Mouse (Mus musculus) C2C12 (cell line): Measurements from ENCODE around the gene Mzf1.

Experiments
- CEBPB ChIP-seq: IDR thresholded peaks from one replicate; pipeline ENCODE4 v1.6.1; 2011; ENCODE audit warnings: low read depth, mild to moderate bottlenecking, control low read depth, moderate library complexity
- CTCF ChIP-seq: IDR thresholded peaks from one replicate; pipeline ENCODE4 v1.5.1; 2011; ENCODE audit not compliant: control insufficient read depth, insufficient read depth, insufficient read length
- MAX ChIP-seq: IDR thresholded peaks from one replicate; pipeline ENCODE4 v1.6.1; 2011; ENCODE audit warnings: mild to moderate bottlenecking, control low read depth
- MYOD1 ChIP-seq: IDR thresholded peaks from one replicate; pipeline ENCODE4 v1.6.1; 2011; ENCODE audit warnings: low read depth; ENCODE audit not compliant: control insufficient read depth, insufficient read length
- MYOG ChIP-seq: IDR thresholded peaks from one replicate; pipeline ENCODE4 v1.6.1; 2011; ENCODE audit not compliant: control insufficient read depth, insufficient read length; ENCODE audit errors: extremely low read depth
- USF1 ChIP-seq: IDR thresholded peaks from one replicate; pipeline ENCODE4 v1.6.1; 2011; ENCODE audit warnings: low read depth, mild to moderate bottlenecking, control low read depth, moderate library complexity

DNA sequence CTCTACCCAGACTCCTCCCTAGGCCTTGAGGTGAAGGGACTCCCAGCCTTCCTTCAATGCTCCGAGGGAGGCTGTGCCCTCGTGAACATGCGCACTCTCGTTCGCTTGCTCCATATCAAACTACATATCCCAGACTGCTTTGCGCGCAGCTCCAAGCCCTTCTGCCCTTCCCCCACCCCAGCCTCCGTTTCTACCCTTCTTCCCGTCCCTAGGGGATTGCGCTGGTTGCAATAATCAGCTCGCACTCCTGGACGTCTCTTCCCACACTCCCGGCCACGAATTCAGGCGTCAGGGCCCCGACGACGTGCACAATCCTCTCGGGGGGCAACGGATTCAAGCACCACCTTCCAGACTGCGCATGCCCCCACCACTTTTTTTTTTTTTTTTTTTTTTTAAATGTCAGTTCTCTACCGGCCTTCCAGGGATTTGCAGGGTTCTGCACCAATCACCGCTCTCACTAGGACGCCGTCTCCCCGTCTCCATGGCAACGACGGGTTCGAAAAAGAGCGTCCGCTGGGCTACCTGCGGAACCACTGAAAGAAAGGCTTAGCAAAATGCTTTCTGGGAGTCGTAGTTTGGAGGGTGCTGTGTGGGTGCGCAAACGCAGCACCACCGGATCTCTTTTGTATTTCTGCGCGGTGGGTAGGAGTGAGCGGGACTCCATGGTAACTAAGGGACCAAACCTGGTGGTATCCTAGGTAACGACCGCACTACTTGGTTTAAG, at the start of gene Mzf1:
- TF ChIP-seq CTCF (no peak), MYOG (no peak), CEBPB (no peak), MAX (no peak), MYOD1 (no peak), USF1 (no peak)
